Mouse (Mus musculus): ENCODE measurements around the gene Bicc1. TPM values are rescaled to one million over a fixed set of nuclear protein-coding genes. Genes with fewer than 3 reads are reported as not detected.

Gene Bicc1
- polyA plus RNA-seq, 1 experiment from 2014 or later, result 3.5 TPM

DNA sequence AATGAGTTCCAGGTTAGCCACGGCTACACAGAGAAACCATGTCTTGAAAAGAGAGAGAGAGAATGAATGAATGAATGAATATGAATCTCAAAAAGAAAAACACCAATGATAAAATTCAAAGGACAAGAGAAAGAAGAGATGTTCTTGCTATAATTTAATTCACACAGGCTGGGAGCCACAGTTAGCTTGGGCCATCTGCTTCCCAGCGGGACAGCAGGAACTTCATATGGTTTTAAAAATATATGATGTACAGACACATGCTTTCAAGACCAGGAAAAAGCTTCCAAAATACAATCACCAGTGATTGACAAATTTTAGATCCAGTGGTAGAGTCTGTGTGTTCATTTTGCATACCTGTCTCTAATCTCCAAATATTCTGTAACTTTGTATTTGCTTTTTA is 9.0 kb downstream of the Bicc1 start:
- Histone ChIP-seq H3K27ac (ENCODE audit: low read length) (no peak overlapping the region), H3K4me2 (ENCODE audit: low read depth, low read length) (no peak overlapping the region), H3K27me3 (ENCODE audit: control insufficient read depth, insufficient read depth, low read depth, low read length) (no peaks in the 10 kb centered on the region), H3K4me1 (ENCODE audit: control insufficient read depth, low read depth, low read length) (no peaks in the 10 kb centered on the region), H3K4me3 (ENCODE audit: low read depth, low read length) (no peak overlapping the region), H3K9me3 (replicated peaks; ENCODE audit: control insufficient read depth, low read length) (no peaks in the 10 kb centered on the region), H3K36me3 (ENCODE audit: control insufficient read depth, insufficient read depth) (no peaks in the 10 kb centered on the region), H3K9ac (ENCODE audit: low read depth, low read length) (no peak overlapping the region)
- ATAC-seq (ENCODE audit: low read depth), result no peak
- 71% methylated on average over 2 of the region's 2 CpGs for WGBS (ENCODE audit: insufficient replicate concordance)

- H3K27ac ChIP-seq (ENCODE audit: low read length), result no peak overlapping the region
- H3K27me3 ChIP-seq (ENCODE audit: control insufficient read depth, insufficient read depth, low read depth, low read length), result no peaks in the 10 kb centered on the region
- WGBS (ENCODE audit: insufficient replicate concordance), result 69% methylated on average over 5 of the region's 5 CpGs
- no peaks in the 10 kb centered on the region for H3K4me1 ChIP-seq (ENCODE audit: control insufficient read depth, low read depth, low read length)
- no peak overlapping the region for H3K4me3 ChIP-seq (ENCODE audit: low read depth, low read length)
- H3K36me3 ChIP-seq (ENCODE audit: control insufficient read depth, insufficient read depth), result no peaks in the 10 kb centered on the region
- H3K9me3 ChIP-seq (replicated peaks; ENCODE audit: control insufficient read depth, low read length), result no peaks in the 10 kb centered on the region
- no peak overlapping the region for H3K4me2 ChIP-seq (ENCODE audit: low read depth, low read length)
- no peak overlapping the region for H3K9ac ChIP-seq (ENCODE audit: low read depth, low read length)
- no peak for ATAC-seq (ENCODE audit: low read depth)
These were observed 10.4 kb downstream of the Bicc1 start for GRCm38 (mm10) chr10:71148951-71149603.

GRCm38 (mm10) chr10:71148226-71148625 is 11.3 kb downstream of the Bicc1 start:
- H3K9ac ChIP-seq (ENCODE audit: low read depth, low read length), result no peak overlapping the region
- H3K9me3 ChIP-seq (replicated peaks; ENCODE audit: control insufficient read depth, low read length), result no peaks in the 10 kb centered on the region
- H3K4me2 ChIP-seq (ENCODE audit: low read depth, low read length), result no peak overlapping the region
- no peak overlapping the region for H3K4me3 ChIP-seq (ENCODE audit: low read depth, low read length)
- H3K27ac ChIP-seq (ENCODE audit: low read length), result no peak overlapping the region
- WGBS (ENCODE audit: insufficient replicate concordance), result 62% methylated on average over 9 of the region's 9 CpGs
- H3K27me3 ChIP-seq (ENCODE audit: control insufficient read depth, insufficient read depth, low read depth, low read length), result no peaks in the 10 kb centered on the region
- no peaks in the 10 kb centered on the region for H3K4me1 ChIP-seq (ENCODE audit: control insufficient read depth, low read depth, low read length)
- no peak for ATAC-seq (ENCODE audit: low read depth)
- no peaks in the 10 kb centered on the region for H3K36me3 ChIP-seq (ENCODE audit: control insufficient read depth, insufficient read depth)

DNA sequence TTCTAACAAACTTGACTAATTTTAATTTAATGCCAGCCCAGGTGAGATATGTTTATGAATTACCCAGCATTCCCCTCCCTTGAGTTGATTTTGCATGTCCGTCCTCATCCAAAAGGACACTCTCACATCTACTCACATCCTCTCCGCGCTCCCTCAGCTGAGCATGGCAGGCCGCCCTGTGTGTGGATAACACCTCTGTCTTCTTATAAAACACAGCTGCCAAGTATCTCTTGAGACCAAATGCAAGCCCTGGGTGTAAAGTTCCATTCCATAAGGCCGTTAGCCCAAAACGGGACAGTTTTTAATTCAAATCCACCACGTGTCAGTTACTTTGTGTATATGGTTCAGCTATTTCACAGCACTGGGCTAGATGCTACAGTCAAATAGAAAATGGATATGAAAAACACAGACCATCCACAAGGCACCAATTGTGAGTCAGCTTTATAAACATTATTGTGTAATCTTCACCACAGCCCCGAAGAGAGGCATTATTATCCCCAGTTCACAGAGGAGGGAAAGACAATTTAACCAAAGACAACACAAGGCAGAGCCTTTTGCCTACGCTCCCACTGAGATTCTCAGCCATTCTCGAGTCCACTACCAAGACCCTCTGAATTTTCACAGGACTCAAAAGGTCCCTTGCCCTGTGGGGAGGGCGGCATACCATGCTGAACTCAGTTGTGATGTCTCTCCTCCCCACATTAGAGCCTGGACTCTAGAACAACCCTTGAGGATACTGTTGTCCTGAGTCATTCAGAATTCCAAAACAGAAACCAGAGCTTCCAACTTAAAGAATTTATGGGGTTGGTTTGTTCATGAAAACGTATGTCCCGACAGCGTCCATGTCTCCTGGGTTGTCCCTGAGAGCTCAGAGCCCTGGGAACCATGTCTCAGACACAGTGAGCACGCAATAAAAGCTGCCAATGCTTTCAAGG is 12.6 kb downstream of the Bicc1 start:
- H3K27ac ChIP-seq (ENCODE audit: low read length), result no peak overlapping the region
- H3K9ac ChIP-seq (ENCODE audit: low read depth, low read length), result no peak overlapping the region
- H3K4me1 ChIP-seq (ENCODE audit: control insufficient read depth, low read depth, low read length), result no peaks in the 10 kb centered on the region
- H3K36me3 ChIP-seq (ENCODE audit: control insufficient read depth, insufficient read depth), result no peaks in the 10 kb centered on the region
- ATAC-seq (ENCODE audit: low read depth), result no peak
- no peaks in the 10 kb centered on the region for H3K9me3 ChIP-seq (replicated peaks; ENCODE audit: control insufficient read depth, low read length)
- H3K4me2 ChIP-seq (ENCODE audit: low read depth, low read length), result no peak overlapping the region
- H3K4me3 ChIP-seq (ENCODE audit: low read depth, low read length), result no peak overlapping the region
- H3K27me3 ChIP-seq (ENCODE audit: control insufficient read depth, insufficient read depth, low read depth, low read length), result no peaks in the 10 kb centered on the region
- WGBS (ENCODE audit: insufficient replicate concordance), result 73% methylated on average over 15 of the region's 15 CpGs

- Histone ChIP-seq H3K27ac (ENCODE audit: low read length) (no peak overlapping the region), H3K4me2 (ENCODE audit: low read depth, low read length) (no peak overlapping the region), H3K9me3 (replicated peaks; ENCODE audit: control insufficient read depth, low read length) (no peaks in the 10 kb centered on the region), H3K27me3 (ENCODE audit: control insufficient read depth, insufficient read depth, low read depth, low read length) (no peaks in the 10 kb centered on the region), H3K9ac (ENCODE audit: low read depth, low read length) (no peak overlapping the region), H3K4me1 (ENCODE audit: control insufficient read depth, low read depth, low read length) (no peaks in the 10 kb centered on the region), H3K4me3 (ENCODE audit: low read depth, low read length) (no peak overlapping the region), H3K36me3 (ENCODE audit: control insufficient read depth, insufficient read depth) (no peaks in the 10 kb centered on the region)
- no peak for ATAC-seq (ENCODE audit: low read depth)
- WGBS (ENCODE audit: insufficient replicate concordance), result 66% methylated on average over 11 of the region's 11 CpGs
These were observed 13.7 kb downstream of the Bicc1 start for GRCm38 (mm10) chr10:71145801-71146200.

DNA sequence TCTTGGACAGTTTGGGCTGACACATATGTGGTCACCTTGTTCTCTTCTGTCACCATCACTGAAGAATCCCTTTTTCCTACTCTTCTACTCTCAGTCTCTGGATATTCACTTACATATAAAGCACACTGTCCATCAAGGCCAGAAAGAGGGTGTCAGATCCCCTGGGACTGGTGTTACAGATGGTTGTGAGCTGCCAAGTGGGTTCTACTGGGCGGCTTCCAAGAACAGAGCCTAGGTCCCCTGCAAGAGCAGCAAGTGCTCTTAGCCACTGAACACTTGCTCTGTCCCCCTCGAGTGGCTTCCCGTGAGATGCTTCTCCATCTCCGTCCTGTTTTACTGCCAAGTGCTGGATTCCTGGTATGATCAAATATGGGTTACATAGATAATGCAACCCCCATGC is 15.3 kb downstream of the Bicc1 start:
- H3K27me3 ChIP-seq (ENCODE audit: control insufficient read depth, insufficient read depth, low read depth, low read length), result no peaks in the 10 kb centered on the region
- H3K9me3 ChIP-seq (replicated peaks; ENCODE audit: control insufficient read depth, low read length), result no peaks in the 10 kb centered on the region
- ATAC-seq (ENCODE audit: low read depth), result no peak
- no peaks in the 10 kb centered on the region for H3K36me3 ChIP-seq (ENCODE audit: control insufficient read depth, insufficient read depth)
- H3K4me2 ChIP-seq (ENCODE audit: low read depth, low read length), result no peak overlapping the region
- H3K4me3 ChIP-seq (ENCODE audit: low read depth, low read length), result no peak overlapping the region
- H3K9ac ChIP-seq (ENCODE audit: low read depth, low read length), result no peak overlapping the region
- no peak overlapping the region for H3K27ac ChIP-seq (ENCODE audit: low read length)
- H3K4me1 ChIP-seq (ENCODE audit: control insufficient read depth, low read depth, low read length), result no peaks in the 10 kb centered on the region
- 58% methylated on average over 4 of the region's 4 CpGs for WGBS (ENCODE audit: insufficient replicate concordance)

DNA sequence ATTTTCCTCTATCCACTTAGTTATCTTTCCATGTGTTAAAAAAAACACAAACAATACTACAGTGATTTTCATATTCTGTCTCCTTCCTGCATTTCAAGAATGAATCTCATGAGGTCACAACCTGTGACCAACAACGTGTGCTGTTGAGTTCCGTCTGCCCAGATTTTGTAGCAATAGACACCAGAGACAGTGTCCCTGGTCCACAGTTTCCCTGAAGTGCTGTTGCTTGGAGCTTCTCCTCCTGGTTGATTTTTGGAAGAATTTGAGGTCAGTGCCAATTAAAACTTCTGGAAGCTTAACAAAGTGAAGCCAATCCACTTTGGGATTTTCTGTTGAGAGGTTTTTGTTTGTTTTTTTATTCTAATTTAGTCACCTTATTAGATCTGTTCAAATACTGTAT is 16.9 kb downstream of the Bicc1 start:
- Histone ChIP-seq H3K9me3 (replicated peaks; ENCODE audit: control insufficient read depth, low read length) (no peaks in the 10 kb centered on the region), H3K4me1 (ENCODE audit: control insufficient read depth, low read depth, low read length) (no peaks in the 10 kb centered on the region), H3K4me2 (ENCODE audit: low read depth, low read length) (no peak overlapping the region), H3K36me3 (ENCODE audit: control insufficient read depth, insufficient read depth) (no peaks in the 10 kb centered on the region), H3K27me3 (ENCODE audit: control insufficient read depth, insufficient read depth, low read depth, low read length) (no peaks in the 10 kb centered on the region), H3K9ac (ENCODE audit: low read depth, low read length) (no peak overlapping the region), H3K4me3 (ENCODE audit: low read depth, low read length) (no peak overlapping the region), H3K27ac (ENCODE audit: low read length) (no peak overlapping the region)
- ATAC-seq (ENCODE audit: low read depth), result no peak
- 68% methylated on average over 2 of the region's 2 CpGs for WGBS (ENCODE audit: insufficient replicate concordance)

- no peak overlapping the region for H3K27ac ChIP-seq (ENCODE audit: low read length)
- H3K27me3 ChIP-seq (ENCODE audit: control insufficient read depth, insufficient read depth, low read depth, low read length), result no peaks in the 10 kb centered on the region
- no peaks in the 10 kb centered on the region for H3K4me1 ChIP-seq (ENCODE audit: control insufficient read depth, low read depth, low read length)
- H3K9me3 ChIP-seq (replicated peaks; ENCODE audit: control insufficient read depth, low read length), result no peaks in the 10 kb centered on the region
- no peak overlapping the region for H3K4me2 ChIP-seq (ENCODE audit: low read depth, low read length)
- no peak overlapping the region for H3K4me3 ChIP-seq (ENCODE audit: low read depth, low read length)
- H3K9ac ChIP-seq (ENCODE audit: low read depth, low read length), result no peak overlapping the region
- no peak for ATAC-seq (ENCODE audit: low read depth)
- WGBS (ENCODE audit: insufficient replicate concordance), result 62% methylated on average over 6 of the region's 6 CpGs
- H3K36me3 ChIP-seq (ENCODE audit: control insufficient read depth, insufficient read depth), result no peaks in the 10 kb centered on the region
These were observed 19.1 kb downstream of the Bicc1 start for GRCm38 (mm10) chr10:71140281-71140845.

GRCm38 (mm10) chr10:71138852-71139197 is 20.7 kb downstream of the Bicc1 start:
- H3K4me3 ChIP-seq (ENCODE audit: low read depth, low read length), result no peak overlapping the region
- no peak overlapping the region for H3K4me2 ChIP-seq (ENCODE audit: low read depth, low read length)
- no peak for ATAC-seq (ENCODE audit: low read depth)
- no peaks in the 10 kb centered on the region for H3K4me1 ChIP-seq (ENCODE audit: control insufficient read depth, low read depth, low read length)
- no peaks in the 10 kb centered on the region for H3K27me3 ChIP-seq (ENCODE audit: control insufficient read depth, insufficient read depth, low read depth, low read length)
- no peaks in the 10 kb centered on the region for H3K9me3 ChIP-seq (replicated peaks; ENCODE audit: control insufficient read depth, low read length)
- H3K27ac ChIP-seq (ENCODE audit: low read length), result no peak overlapping the region
- no peak overlapping the region for H3K9ac ChIP-seq (ENCODE audit: low read depth, low read length)
- WGBS (ENCODE audit: insufficient replicate concordance), result 69% methylated on average over 2 of the region's 2 CpGs
- H3K36me3 ChIP-seq (ENCODE audit: control insufficient read depth, insufficient read depth), result no peaks in the 10 kb centered on the region
